Mouse (Mus musculus): ENCODE results near the gene Prss36. TPM values are rescaled to one million over a fixed set of nuclear protein-coding genes. Genes with fewer than 3 reads are reported as not detected.
"Not testable (repeated sequence)": the region's sequence is repeated elsewhere in the genome, so short reads cannot be mapped to it uniquely, and the experiment has no call there.

Prss36 gene
- 10 to 100 TPM; 12.2 to 12.4 TPM for total RNA-seq (2021)
- long read RNA-seq, experiment 1, partial matches to known transcripts, result 0 of 12 reads
- long read RNA-seq, experiment 1, other reads (novel, unspliced or antisense), result 12 of 12 reads
- long read RNA-seq, experiment 2, partial matches to known transcripts, result 3 of 17 reads
- long read RNA-seq, experiment 2, other reads (novel, unspliced or antisense), result 13 of 17 reads

DNA sequence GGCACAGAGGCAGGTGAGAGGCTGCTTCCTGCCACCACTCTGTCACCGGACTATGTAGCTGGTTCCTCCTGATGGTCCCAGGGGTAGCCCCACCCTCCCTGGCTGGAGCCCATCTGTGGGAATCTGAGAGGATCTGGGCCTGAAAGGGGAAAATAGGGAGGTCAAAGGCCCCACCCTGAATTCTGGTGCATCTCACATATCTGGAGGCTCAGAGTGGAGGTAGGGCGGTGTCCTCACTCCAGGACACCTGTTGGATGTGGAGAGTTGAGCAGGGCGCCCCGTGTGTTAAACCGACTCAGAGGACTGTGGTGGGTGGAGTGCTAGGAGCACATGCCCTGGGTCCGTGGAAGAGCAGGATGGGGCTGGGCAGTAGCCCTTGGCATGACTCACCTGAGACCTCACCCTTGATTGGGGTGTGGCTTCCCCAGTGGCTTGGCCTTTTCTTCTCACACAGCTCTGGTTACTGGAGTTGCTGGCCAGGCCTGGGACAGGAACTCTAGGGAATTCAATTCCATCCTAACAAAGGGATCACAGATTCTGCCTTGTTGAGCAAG lies at the start of gene Prss36:
Prss36 (minus strand) TSS at position 256 of the 554 bp plus-strand sequence.
- no peak for DNase-seq (ENCODE audit: low spot score in 2 of 2)

DNA sequence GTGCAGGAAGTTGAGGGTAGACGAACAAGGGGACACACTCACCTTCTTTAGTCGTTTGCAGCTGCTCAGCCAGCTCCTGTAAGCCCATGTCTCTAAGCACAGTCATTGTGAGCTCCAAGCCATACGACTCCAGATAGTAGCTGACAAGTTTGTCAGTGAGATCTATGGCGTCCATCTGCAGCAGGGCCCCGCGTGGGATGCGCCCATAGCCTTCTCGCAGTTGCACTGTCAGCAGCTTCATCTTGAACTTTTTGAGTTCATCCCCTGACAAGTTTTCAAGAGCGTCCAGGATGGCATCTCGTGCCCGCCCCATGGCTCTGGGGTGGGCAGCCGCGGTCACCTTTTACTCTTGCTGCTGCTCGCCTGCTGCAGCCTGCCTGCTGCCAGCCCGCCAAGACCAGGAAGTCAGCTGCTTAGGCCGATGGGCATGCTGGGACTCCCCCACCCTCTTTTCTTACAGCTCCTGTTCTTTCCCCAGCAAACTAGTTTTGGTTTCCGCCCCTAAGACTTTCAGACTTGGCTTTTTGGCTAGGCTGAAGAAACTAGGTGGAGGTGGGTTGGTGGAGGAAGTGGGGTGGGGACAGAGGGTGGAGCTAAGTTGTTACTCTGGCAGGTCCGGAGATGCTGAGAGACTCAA lies 46.9 kb upstream of the Prss36 start, which contains the start of gene Pycard:
Pycard (minus strand) TSS at position 527 of the 637 bp plus-strand sequence.
- no peak for DNase-seq (ENCODE audit: low spot score in 2 of 2)

DNA sequence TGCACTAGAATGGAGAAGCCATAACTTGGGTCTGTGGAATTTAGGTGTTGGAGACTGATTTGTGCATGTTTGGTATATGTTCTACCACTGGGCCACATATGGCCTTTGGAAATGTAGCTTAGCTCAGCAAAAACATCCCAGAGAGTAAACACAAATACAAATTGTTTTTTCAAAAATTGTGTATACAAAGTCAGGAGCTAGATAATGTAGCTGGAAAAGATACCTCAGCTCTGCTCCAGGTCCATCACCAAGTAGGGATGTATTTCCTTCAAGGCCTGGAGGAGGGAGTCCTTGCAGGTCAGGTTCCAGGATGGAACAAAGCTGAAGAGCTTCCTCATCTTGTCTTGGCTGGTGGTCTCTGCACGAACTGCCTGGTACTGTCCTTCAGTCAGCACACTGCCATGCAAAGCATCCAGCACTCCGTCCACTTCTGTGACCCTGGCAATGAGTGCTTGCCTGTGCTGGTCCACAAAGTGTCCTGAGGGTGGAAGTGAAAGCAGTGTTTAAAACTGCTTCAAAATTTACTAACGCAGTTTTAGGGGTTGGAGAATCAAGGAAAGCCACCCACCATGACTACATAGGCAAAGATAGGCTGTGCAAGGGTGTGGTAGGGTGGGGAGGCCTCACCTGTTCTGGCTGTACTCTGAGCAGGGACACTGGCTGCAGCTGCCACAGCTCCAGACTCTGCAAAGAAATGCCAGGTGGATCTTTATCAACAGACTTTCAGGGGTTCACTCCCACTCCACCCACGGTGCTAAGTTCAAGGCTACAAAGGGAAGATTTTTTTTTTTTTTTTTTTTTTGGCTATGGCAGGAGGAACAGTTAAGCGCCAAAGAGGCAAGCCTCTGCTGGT lies 46.2 kb upstream of the Prss36 start:
- DNase-seq (ENCODE audit: low spot score in 2 of 2), result no peak

DNA sequence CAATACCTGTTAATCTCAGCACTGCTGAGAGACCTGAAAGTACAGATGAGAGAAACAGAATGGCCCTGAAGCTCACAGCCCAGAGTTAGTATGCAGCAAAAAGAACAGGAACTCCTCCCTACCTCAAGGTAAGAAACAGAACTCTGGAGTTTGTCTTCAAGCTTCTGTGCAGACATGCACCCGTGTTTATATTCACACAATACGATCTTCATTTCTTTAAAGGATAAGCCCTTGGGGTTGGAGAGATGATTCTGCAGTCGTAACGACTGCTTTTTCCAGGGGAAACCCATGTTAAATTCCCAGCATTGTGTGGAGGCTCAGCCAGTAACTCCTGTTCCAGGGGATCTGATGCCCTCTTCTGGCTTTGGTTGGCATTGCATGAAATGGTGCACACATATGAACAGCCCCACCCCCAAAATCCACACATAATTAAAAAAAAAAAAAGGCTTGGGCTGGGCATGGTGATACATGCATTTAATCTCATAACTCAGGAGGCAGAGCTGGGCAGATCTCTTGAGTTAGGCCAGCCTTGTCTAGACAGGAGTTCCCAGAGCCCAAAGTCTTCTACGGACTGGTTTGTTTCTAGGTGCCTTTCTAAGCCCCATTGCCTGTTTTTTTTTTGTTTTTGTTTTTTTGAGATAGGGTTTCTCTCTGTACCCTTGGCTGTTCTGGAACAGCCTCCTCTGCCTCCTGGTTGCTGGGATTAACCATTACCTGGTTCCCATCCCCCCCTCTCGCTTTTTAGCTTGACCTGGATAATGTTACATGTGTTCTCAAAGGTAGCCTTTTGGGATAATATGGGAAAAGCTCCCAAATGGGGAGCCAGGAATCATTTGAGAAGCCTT lies 45.3 kb upstream of the Prss36 start:
- DNase-seq (ENCODE audit: low spot score in 2 of 2), result peak; percentile 63 to 71

DNA sequence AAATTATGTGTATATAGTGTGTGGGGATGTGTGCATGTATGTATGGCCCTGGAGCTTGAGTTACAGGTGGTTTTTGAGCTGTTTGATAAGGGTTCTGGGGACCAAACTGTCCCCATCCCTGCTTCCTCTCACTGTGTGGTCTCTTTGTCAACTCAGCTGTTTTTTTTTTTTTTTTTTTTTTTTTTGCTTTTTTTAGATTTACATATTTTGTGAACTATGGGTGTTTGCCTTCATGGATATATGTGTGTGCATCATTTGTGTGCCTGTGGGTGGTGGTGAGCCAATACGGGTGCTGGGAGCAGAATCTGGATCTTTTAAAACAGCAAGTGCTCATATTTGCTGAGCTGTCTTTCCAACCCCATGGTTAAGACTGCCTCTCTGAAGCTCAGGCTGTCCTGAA lies 42.4 kb upstream of the Prss36 start:
- DNase-seq (ENCODE audit: low spot score in 2 of 2), result no peak

DNA sequence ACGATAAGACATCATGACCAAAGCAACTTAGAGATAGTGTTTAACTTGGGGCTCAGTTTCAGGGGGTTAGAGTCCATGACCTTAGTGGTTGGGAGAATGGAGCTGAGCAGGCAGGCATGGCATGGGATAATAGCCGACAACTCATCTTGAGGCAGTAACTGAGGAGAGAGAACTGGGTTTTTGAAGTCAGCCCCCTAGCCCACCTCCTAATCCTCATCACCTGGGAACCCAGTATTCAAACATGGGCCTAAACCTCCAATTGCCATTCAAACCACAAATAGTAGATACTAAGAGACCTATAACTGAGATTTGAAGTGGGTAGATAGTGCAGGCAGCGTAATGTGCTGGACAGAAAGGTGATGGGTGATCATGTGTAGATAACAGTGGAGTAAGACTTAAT lies 34.1 kb upstream of the Prss36 start:
- no peak for DNase-seq (ENCODE audit: low spot score in 2 of 2)

DNA sequence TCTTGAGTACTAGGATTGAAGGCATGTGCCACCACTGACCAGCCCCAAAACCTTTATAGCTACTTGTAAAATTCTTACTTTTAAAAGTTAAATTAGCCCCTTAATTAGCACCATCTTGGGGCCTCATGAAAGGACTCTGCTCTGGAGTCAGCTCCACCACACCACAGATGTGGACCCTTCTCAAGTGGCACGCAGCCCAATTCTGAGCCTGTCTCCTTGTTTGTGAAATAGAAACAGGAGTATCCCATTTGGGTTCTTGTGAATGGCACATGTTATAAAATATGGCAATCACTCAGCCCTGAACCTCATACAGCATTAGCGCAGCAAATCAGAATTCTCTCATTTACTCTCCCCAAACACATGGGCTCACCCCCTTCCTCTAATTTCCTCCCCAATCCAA lies 32.3 kb upstream of the Prss36 start:
- no peak for DNase-seq (ENCODE audit: low spot score in 2 of 2)

DNA sequence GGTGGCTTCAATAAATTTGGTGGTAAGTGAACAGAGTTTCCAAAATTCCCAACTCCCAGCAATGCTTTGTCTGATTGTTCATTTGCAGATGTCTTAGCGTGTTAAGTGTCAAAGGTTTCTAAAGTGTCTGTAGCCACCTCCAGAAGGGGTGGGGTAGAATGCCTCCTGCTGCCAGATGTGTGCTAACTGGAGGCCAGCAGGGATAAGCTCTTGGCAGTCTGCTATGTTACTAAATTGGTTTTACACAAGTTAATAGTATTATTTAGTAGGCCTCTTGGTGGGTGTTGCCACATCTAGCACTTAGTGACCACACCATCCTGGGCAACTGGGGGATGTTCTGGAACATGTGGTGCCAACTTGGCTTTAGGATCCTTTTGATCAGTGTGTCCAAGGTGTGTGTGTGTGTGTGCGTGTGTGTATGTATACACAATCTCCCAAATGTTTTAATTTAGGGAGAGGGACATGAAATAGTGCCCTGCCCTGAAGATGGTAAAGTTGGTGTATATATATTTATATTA lies 27.9 kb upstream of the Prss36 start:
- no peak for DNase-seq (ENCODE audit: low spot score in 2 of 2)

DNA sequence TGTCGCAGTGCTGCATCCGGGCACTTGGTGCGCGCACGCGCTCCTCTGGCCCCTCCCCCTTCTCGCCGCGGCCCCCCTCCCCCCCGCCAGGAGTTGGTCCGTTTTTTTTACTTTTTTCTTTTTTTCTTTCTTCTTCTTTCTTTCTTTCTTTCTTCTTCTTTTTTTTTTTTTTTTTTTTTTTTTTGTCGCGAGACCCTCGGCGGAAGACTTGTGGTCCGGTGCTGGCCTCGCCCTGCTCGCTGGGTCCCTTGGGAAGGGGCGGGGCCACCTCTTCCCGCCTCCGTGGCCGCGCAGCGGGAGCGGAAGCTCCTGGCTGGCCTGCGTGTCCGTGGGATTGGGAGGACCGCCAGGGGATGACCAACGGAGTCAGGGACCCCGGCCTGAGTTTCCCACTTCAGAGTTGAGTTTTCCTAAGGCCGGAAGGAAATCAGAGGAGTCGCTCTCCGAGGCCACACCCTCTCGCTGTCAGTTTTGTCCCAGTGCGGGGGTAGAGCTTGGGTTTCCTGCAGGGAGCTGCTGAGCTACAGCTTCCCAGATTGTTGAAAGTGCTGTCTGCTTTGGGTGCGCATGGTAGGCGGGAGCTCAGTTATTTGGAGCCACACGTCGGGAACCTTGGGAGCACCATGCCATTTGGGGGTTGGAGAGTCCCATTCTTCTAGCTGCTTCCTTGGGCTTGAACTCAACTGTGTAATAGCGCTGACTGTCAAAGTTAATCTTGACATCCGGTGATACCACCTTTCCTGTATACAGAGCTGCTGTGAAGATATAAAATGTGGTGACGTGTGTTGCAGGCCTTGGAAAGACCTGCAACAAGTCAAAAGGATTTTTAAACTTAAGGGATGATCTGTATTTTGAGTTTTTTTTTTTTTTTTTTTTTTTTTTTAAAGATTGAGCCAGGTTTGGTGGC lies 21.6 kb upstream of the Prss36 start:
- DNase-seq (ENCODE audit: low spot score in 2 of 2), result peak; percentile 58 to 66

DNA sequence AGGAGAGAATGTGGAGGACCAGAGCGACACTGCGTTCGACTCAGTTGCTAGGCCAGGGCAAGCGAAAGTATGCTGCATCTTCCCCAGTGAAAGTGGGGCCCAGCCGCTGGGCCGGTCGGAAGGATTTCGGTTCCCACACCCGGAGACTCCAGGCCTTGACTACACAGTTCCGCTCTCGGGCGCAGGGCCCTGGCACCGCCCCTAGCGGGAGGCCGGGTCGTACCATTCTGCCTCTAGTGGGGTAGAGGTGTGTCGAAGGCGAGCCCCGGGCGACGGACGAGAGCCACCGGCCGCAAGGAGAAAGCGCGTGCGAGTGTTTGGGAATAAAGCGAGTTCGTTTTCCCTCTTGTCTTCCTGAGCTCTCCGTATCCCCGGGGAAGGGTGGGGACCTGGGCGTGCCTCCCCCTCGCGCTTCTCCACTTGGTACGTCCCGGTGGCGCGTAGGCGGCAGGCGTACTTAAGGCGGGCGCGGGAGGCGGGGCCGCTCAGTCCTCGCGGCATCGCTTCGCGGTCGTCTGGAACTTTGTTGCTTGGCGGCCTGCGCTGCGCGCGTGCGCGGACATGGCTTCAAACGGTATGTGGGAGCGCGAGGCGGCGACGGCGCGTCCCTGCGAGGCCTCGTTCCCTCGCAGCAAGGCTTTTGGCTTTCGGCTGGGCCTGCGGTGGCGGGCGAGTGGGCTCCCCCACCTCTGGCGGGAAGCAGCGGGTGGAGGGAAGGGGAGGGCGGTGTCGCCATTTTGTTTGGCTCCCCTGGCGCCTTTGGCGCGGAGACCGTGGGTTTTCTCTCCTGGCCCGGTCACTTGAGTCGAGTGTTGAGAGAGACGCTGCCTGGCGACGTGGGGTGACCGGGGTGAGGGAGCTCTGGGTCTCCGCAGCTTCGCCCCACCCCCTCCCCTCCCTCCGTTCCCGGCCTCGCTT lies 20.7 kb upstream of the Prss36 start, which contains the start of gene Fus:
Fus (plus strand) TSS at position 454 of the 918 bp plus-strand sequence.
- DNase-seq (ENCODE audit: low spot score in 2 of 2), result peak; percentile 95 to 98

DNA sequence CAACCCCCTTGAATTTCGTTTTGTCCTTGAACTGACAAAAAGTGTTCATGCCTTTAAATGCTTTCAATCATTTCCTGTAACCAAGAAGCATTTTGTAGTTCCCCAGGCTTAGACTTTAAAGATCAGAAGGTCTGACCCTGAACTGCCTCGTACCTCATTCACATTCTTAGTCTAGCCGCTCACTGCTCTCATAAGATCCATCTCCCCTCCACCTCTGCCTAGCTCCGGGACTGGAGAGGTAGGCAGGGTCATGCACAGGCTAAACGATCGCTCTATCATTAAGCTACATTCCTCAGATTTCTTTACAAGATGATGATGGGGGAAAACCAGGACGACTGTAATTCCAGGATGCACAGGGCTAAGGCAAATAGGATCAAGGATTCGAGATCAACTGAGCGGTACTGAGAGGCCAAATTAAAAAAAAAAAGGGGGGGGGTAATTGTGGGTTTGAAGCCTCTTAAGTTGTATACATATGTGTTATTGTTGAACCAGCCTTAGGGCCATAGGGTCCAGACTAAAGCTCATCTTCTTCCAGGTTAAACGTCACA lies 19.9 kb upstream of the Prss36 start:
- no peak for DNase-seq (ENCODE audit: low spot score in 2 of 2)

DNA sequence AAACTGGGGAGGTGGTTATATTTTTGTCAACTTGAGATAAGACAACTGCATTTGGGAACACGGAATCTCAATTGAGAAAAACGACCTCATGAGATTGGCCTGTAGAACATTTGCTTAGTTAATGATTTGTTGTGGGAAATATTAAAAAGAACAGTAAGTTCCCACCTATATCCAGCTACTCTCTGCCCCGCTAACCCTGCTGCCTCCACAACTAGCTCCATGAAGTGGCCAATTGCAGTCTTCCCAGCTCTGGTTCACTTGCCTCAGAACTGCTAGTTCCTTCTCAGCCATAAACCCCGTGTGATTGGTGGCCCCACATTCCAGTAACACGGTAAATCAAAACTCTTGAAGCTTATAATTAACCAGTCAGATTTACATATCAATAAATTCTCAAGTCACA lies 12.8 kb upstream of the Prss36 start:
- no peak for DNase-seq (ENCODE audit: low spot score in 2 of 2)

DNA sequence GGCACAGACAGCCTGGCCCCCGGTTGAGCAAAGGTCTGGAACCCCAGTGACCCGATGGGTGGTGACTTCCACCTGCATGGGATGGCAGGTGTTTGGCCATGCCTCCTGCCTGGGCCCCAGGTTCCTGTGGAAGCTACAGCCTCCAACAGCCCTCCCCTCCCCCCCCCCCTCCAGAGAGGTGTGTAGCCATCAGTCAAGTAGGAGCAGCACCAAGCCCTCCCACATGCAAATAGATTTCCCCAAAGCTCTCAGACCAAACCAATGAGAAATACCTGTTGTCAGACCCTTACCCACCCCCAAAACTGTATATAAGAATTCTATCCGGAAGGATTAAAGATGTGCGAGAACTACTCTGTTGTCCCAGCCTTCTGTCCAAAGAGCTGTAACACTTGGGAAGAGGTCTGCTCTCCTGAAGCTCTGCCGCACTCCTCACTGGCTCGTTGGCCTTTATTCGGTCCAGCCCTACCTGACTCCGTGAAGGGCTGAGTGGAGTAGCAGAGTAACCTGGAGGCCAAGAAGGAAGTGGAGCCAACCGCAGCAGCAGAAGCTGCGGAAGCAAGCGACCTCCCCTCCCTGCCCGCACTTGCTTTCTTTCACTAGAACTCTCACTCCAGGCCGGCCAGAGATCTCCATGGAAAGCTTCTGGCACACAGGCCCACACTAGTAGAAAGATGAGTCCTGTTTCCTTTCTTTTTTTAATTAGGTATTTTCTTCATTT lies 6.5 kb upstream of the Prss36 start:
- no peak for DNase-seq (ENCODE audit: low spot score in 2 of 2)

DNA sequence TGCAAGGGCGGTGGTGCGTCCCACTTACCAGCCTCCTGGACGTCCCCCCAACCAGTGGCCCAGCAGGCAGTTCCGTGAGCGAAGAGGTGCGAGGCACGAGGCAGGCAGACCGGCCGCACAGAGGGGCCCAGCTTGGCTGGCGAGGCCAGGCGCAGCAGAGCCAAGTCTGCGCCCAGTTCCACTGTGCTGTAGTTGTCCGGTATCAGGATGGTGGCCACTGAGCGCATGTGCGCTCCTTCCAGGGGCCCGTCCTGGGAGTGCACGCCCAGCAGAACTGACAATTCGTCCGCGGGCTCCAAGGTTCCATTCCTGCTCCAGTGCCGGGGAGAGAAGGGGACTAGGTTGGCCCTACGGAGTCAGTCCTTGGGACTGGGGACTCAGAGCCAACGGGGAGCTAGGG lies 1.9 kb downstream of the Prss36 start:
- no peak for DNase-seq (ENCODE audit: low spot score in 2 of 2)

DNA sequence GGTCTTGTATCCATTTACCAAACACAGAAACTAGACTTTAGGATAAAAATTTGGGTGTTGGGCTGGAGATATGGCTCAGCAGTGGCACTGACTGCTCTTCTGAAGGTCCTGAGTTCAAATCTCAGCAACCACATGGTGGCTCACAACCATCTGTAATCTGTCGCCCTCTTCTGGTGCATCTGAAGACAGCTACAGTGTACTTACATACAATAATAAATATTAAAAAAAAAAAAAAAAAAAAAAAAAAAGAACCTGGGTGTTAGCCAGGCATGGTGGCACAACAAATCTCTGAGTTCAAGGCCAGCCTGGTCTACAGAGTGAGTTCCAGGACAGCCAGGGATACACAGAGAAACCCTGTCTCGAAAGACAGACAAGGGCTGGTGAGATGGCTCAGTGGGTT lies 4.4 kb downstream of the Prss36 start:
- DNase-seq (ENCODE audit: low spot score in 2 of 2), result not testable (repeated sequence)

DNA sequence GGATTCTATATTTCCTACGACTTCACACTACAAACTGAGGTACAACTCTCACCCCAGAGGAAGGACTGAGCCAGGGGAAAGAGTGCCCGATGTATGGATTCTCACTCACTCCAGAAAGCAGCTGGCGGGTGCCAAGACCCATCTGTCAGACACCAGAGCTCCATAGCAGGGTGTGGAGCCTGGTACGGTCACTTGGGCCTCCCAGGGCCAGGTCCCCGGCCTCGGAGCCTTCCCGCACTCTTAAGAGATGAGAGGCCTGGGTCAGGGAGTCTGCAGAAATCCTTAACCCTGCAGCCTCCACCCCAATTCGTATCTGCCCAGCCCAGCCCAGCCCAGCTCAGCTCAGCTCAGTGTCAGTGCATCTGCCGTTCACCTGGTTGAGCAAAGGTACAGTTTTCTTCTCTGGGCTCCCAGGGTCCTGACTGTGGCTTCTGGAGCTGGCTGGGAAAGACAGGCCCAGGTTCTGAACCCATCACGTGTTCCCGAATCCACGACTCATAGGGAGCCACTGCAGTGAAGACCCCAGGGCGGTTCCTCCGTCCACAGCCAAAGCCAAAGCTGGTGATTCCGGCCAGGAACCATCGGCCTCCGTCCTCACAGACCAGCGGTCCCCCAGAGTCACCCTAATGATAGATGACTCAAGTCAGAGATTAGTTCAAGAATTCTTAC lies 10.2 kb downstream of the Prss36 start:
- DNase-seq (ENCODE audit: low spot score in 2 of 2), result no peak

DNA sequence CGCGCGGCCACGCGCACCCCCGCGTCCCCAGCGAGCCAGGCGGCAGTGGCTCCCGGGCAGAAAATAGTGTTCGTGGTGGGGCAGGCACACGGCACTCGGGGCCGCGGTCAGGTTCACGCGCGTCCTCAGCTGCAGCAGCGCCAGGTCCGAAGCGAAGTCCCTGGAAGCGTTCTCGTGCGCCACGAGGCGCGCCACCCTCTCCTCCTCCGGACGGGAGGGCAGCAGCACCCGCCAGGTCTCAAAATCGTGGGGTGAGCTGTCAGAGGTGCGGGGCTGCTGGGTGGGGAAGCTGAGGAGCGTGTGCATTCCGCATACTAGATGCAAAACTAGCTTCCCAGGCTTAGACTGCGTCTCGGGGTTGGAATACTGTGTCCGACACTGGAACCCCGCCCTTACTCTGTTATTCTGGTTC lies 10.8 kb downstream of the Prss36 start:
- DNase-seq (ENCODE audit: low spot score in 2 of 2), result no peak
